Mouse (Mus musculus) C2C12 (cell line): ENCODE data around the gene Nphp4. TPM values are rescaled to one million over a fixed set of nuclear protein-coding genes. Genes with fewer than 3 reads are reported as not detected.

Experiments
- H3K27me3 ChIP-seq: one replicate; pipeline ENCODE4 v1.6.1; 2011; ENCODE audit not compliant: control insufficient read depth, insufficient read depth, insufficient read length
- H3K36me3 ChIP-seq: one replicate; pipeline ENCODE4 v1.6.1; 2011; ENCODE audit not compliant: control insufficient read depth, insufficient read depth
- H3K4me3 ChIP-seq: one replicate; pipeline ENCODE4 v1.5.1; 2011; ENCODE audit warnings: mild to moderate bottlenecking, control low read depth; ENCODE audit not compliant: poor library complexity, insufficient read depth, severe bottlenecking
- H3K79me2 ChIP-seq: one replicate; pipeline ENCODE4 v1.6.1; 2011; ENCODE audit not compliant: control insufficient read depth, insufficient read depth
- H3K79me3 ChIP-seq: one replicate; pipeline ENCODE4 v1.6.1; 2011; ENCODE audit warnings: low read depth, control low read depth
- H3ac ChIP-seq: one replicate; pipeline ENCODE3; 2011; ENCODE audit warnings: low read depth; ENCODE audit not compliant: control insufficient read depth, insufficient read length
- CEBPB ChIP-seq: IDR thresholded peaks from one replicate; pipeline ENCODE4 v1.6.1; 2011; ENCODE audit warnings: low read depth, mild to moderate bottlenecking, control low read depth, moderate library complexity
- CTCF ChIP-seq: IDR thresholded peaks from one replicate; pipeline ENCODE4 v1.5.1; 2011; ENCODE audit not compliant: control insufficient read depth, insufficient read depth, insufficient read length
- FOSL1 ChIP-seq: IDR thresholded peaks from one replicate; pipeline ENCODE4 v1.8.0; 2011; ENCODE audit warnings: mild to moderate bottlenecking, low read length; ENCODE audit not compliant: poor library complexity, insufficient read depth, severe bottlenecking
- MAX ChIP-seq: IDR thresholded peaks from one replicate; pipeline ENCODE4 v1.6.1; 2011; ENCODE audit warnings: mild to moderate bottlenecking, control low read depth
- MYOD1 ChIP-seq: IDR thresholded peaks from one replicate; pipeline ENCODE4 v1.6.1; 2011; ENCODE audit warnings: low read depth; ENCODE audit not compliant: control insufficient read depth, insufficient read length
- MYOG ChIP-seq: IDR thresholded peaks from one replicate; pipeline ENCODE4 v1.6.1; 2011; ENCODE audit not compliant: control insufficient read depth, insufficient read length; ENCODE audit errors: extremely low read depth
- USF1 ChIP-seq: IDR thresholded peaks from one replicate; pipeline ENCODE4 v1.6.1; 2011; ENCODE audit warnings: low read depth, mild to moderate bottlenecking, control low read depth, moderate library complexity
- polyA plus RNA-seq: library from polyadenylated mRNA; unstranded; fragments of >200 nt; fragmentation: generic; extraction: Trizol; gene quantifications from one replicate; pipeline ENCODE4 v1.2.1, GENCODE M21; 2012; ENCODE audit warnings: missing spikeins

Gene Nphp4
- polyA plus RNA-seq, 1 experiment, result 2.0 TPM

DNA sequence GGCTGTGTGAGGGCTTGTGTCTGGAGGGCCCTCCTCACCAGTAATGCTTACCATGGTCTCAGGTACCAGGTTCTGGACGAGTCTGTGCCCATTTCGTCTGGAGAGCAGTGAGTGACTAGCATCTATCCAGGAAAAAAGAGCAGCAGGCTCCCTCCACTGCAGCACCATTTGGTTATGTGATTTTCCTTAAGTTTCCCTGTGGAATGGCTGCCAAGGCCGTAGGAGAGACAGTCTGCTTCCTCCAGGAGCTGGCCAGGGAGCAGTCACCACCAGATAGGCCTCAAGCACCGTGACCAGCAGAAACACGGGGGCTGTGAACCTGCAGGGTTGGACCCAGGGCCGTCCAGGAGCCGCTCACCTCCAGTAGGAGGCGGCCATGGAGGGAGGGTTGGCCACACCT is 3.9 kb downstream of the Nphp4 start:
- H3K36me3 ChIP-seq, result no peaks in the 10 kb centered on the region
- no peaks in the 10 kb centered on the region for H3K27me3 ChIP-seq
- H3K79me2 ChIP-seq, result no peaks in the 10 kb centered on the region
- TF ChIP-seq USF1 (no peak), MYOG (no peak), CEBPB (no peak), FOSL1 (no peak), MYOD1 (no peak), CTCF (no peak), MAX (no peak)
- H3ac ChIP-seq, result no peak overlapping the region
- H3K4me3 ChIP-seq, result no peak overlapping the region
- no peaks in the 10 kb centered on the region for H3K79me3 ChIP-seq

- TF ChIP-seq MAX, result no peak
- no peak for TF ChIP-seq FOSL1
- no peak for TF ChIP-seq USF1
- no peak for TF ChIP-seq CEBPB
- no peak for TF ChIP-seq MYOD1
- TF ChIP-seq CTCF, result no peak
- Histone ChIP-seq H3K4me3 (no peak overlapping the region), H3K27me3 (no peaks in the 10 kb centered on the region), H3K36me3 (no peaks in the 10 kb centered on the region), H3ac (no peak overlapping the region), H3K79me2 (no peaks in the 10 kb centered on the region), H3K79me3 (no peaks in the 10 kb centered on the region)
These were observed 11.5 kb downstream of the Nphp4 start for GRCm38 (mm10) chr4:152488046-152488445.

DNA sequence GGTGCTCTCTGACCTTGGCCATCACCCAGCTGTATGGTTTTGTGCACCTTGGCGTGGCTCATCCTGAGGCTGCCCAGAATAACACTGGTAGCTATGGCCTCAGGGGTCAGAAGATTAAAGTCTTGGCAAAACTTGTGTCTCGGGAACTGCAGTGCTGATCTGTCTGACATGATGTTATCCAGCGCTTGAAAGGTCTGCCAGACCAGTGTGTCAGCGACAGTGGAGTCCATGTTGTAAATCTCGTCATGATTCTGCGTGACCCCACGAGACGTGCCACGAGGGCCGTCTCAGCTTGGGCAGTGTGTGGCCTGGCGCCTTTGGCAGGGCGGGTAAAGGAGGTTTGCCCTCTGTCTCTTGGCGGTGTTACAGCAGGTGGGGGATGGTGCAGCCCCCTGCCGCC is 13.8 kb downstream of the Nphp4 start:
- Histone ChIP-seq H3K36me3 (no peaks in the 10 kb centered on the region), H3K27me3 (no peaks in the 10 kb centered on the region), H3K79me3 (no peaks in the 10 kb centered on the region), H3K79me2 (no peaks in the 10 kb centered on the region), H3ac (no peak overlapping the region), H3K4me3 (no peak overlapping the region)
- TF ChIP-seq MYOD1 (no peak), CTCF (no peak), MYOG (no peak), CEBPB (no peak), FOSL1 (no peak), USF1 (no peak), MAX (no peak)

DNA sequence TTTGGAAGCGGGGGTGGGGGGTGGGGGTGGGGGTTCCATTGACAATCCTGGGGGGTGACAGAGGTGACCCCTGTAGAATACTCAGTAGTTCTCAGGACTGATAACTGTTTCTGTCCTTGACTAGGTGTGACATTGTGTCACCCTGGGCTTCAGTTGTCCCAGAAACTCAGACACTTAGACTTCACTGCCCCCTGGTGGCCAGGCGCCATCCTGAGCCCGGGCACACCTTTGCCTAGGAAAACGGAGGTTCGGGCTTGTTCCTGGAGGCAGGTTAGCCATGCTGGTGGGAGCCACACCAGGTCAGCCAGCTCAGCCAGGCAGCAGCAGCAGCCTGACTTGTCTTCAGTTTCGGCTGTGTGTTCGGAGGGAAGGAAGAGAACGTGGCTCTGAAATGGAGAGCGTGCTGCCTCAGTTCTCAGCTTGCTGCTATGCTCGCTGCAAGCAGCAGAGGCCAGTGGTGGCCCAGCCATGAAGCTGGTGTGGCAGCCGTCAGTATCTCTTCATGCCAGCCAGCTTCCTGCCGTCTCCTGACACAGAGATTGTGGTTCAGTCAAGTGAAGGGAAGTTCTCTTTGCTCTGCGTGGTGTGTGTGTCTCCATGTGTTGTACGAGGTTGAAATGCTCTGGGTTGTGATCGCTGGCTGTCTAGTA is 14.9 kb downstream of the Nphp4 start:
- Histone ChIP-seq H3K79me3 (no peaks in the 10 kb centered on the region), H3ac (no peak overlapping the region), H3K36me3 (no peaks in the 10 kb centered on the region), H3K27me3 (no peaks in the 10 kb centered on the region), H3K79me2 (no peaks in the 10 kb centered on the region), H3K4me3 (no peak overlapping the region)
- no peak for TF ChIP-seq FOSL1
- peak; percentile 25 for TF ChIP-seq CTCF

GRCm38 (mm10) chr4:152494360-152494879 is 17.9 kb downstream of the Nphp4 start:
- no peaks in the 10 kb centered on the region for H3K79me2 ChIP-seq
- H3K79me3 ChIP-seq, result no peaks in the 10 kb centered on the region
- H3K27me3 ChIP-seq, result no peaks in the 10 kb centered on the region
- H3K36me3 ChIP-seq, result no peaks in the 10 kb centered on the region
- H3K4me3 ChIP-seq, result no peak overlapping the region
- H3ac ChIP-seq, result no peak overlapping the region
- TF ChIP-seq FOSL1 (no peak), USF1 (no peak), CTCF (no peak), CEBPB (no peak), MYOG (no peak), MYOD1 (no peak), MAX (no peak)
